Mouse (Mus musculus): ENCODE results near the gene Ppp1r21. TPM values are rescaled to one million over a fixed set of nuclear protein-coding genes. Genes with fewer than 3 reads are reported as not detected.
A peak's percentile ranks its signal among the peaks of the same experiment; 100 is the strongest.

Ppp1r21 gene
- polyA plus RNA-seq, 2 experiments = 25.1 to 35.7 TPM

- H3K27me3 ChIP-seq (ENCODE audit: control insufficient read depth, insufficient read depth, low read length) = no peaks in the 10 kb centered on the region
- no peak overlapping the region for H3K9ac ChIP-seq (ENCODE audit: low read depth, low read length, severe bottlenecking)
- peak; percentile 21 for DNase-seq (ENCODE audit: low spot score)
- no peak for ATAC-seq (ENCODE audit: low FRiP score, low read depth)
- H3K4me2 ChIP-seq (replicated peaks; ENCODE audit: low read depth, low read length, severe bottlenecking) = no peak overlapping the region
- TF ChIP-seq POLR2A (IDR thresholded peaks at IDR 0.05; ENCODE audit: borderline replicate concordance, extremely low read depth, insufficient read depth, insufficient read length) = no peak
- H3K4me3 ChIP-seq (replicated peaks; ENCODE audit: low read length) = no peak overlapping the region
- H3K4me1 ChIP-seq (ENCODE audit: control insufficient read depth, insufficient read depth, low read length) = peaks cover 13% of the 10 kb centered on the region
- 36% methylated on average over 2 of the region's 2 CpGs for WGBS
- no peaks in the 10 kb centered on the region for H3K9me3 ChIP-seq (ENCODE audit: control insufficient read depth, low read length)
- H3K27ac ChIP-seq (replicated peaks; ENCODE audit: low read depth, low read length) = no peak overlapping the region
- H3K36me3 ChIP-seq (ENCODE audit: control insufficient read depth, insufficient read depth, low read length) = no peaks in the 10 kb centered on the region
These were observed 81.1 kb downstream of the Ppp1r21 start for GRCm38 (mm10) chr17:88611057-88611456.

- DNase-seq (ENCODE audit: low spot score) (no peak), ATAC-seq (ENCODE audit: low FRiP score, low read depth) (no peak)
- Histone ChIP-seq H3K4me1 (ENCODE audit: control insufficient read depth, insufficient read depth, low read length) (peaks cover 13% of the 10 kb centered on the region), H3K9ac (ENCODE audit: low read depth, low read length, severe bottlenecking) (no peak overlapping the region), H3K27ac (replicated peaks; ENCODE audit: low read depth, low read length) (no peak overlapping the region), H3K9me3 (ENCODE audit: control insufficient read depth, low read length) (no peaks in the 10 kb centered on the region), H3K36me3 (ENCODE audit: control insufficient read depth, insufficient read depth, low read length) (no peaks in the 10 kb centered on the region), H3K4me3 (replicated peaks; ENCODE audit: low read length) (no peak overlapping the region), H3K27me3 (ENCODE audit: control insufficient read depth, insufficient read depth, low read length) (no peaks in the 10 kb centered on the region), H3K4me2 (replicated peaks; ENCODE audit: low read depth, low read length, severe bottlenecking) (no peak overlapping the region)
- TF ChIP-seq POLR2A (IDR thresholded peaks at IDR 0.05; ENCODE audit: borderline replicate concordance, extremely low read depth, insufficient read depth, insufficient read length) = no peak
- 66% methylated on average over 6 of the region's 6 CpGs for WGBS
These were observed 83.3 kb downstream of the Ppp1r21 start for GRCm38 (mm10) chr17:88613172-88613571.

GRCm38 (mm10) chr17:88613721-88614120 is 83.8 kb downstream of the Ppp1r21 start:
- no peaks in the 10 kb centered on the region for H3K36me3 ChIP-seq (ENCODE audit: control insufficient read depth, insufficient read depth, low read length)
- H3K27me3 ChIP-seq (ENCODE audit: control insufficient read depth, insufficient read depth, low read length) = no peaks in the 10 kb centered on the region
- H3K4me1 ChIP-seq (ENCODE audit: control insufficient read depth, insufficient read depth, low read length) = peaks cover 13% of the 10 kb centered on the region
- no peak for ATAC-seq (ENCODE audit: low FRiP score, low read depth)
- 91% methylated on average over 3 of the region's 3 CpGs for WGBS
- no peak for TF ChIP-seq POLR2A (IDR thresholded peaks at IDR 0.05; ENCODE audit: borderline replicate concordance, extremely low read depth, insufficient read depth, insufficient read length)
- no peak overlapping the region for H3K4me3 ChIP-seq (replicated peaks; ENCODE audit: low read length)
- H3K9me3 ChIP-seq (ENCODE audit: control insufficient read depth, low read length) = no peaks in the 10 kb centered on the region
- no peak overlapping the region for H3K4me2 ChIP-seq (replicated peaks; ENCODE audit: low read depth, low read length, severe bottlenecking)
- H3K27ac ChIP-seq (replicated peaks; ENCODE audit: low read depth, low read length) = no peak overlapping the region
- no peak for DNase-seq (ENCODE audit: low spot score)
- no peak overlapping the region for H3K9ac ChIP-seq (ENCODE audit: low read depth, low read length, severe bottlenecking)

DNA sequence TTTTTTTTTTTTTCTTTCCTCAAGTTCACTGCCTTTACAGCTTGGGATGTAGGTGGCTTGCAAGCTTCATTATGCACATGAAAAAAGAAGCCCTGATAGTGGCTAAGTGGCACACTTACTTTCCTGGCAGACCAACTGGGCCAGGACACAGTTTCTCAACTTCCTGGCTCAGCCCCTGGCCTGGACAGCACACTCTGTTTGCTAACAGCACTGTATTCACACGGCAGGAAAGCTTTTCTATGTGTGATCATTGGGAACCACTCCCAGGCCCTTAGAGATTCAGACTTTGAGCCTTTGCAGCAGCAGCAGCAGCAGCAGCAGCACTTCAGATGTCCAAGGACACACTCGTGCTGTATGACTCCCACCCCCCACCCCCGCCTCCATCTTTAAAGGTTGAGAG is 84.3 kb downstream of the Ppp1r21 start:
- Histone ChIP-seq H3K4me3 (replicated peaks; ENCODE audit: low read length) (no peak overlapping the region), H3K4me1 (ENCODE audit: control insufficient read depth, insufficient read depth, low read length) (peaks cover 13% of the 10 kb centered on the region), H3K9me3 (ENCODE audit: control insufficient read depth, low read length) (no peaks in the 10 kb centered on the region), H3K27me3 (ENCODE audit: control insufficient read depth, insufficient read depth, low read length) (no peaks in the 10 kb centered on the region), H3K36me3 (ENCODE audit: control insufficient read depth, insufficient read depth, low read length) (no peaks in the 10 kb centered on the region), H3K4me2 (replicated peaks; ENCODE audit: low read depth, low read length, severe bottlenecking) (no peak overlapping the region), H3K27ac (replicated peaks; ENCODE audit: low read depth, low read length) (no peak overlapping the region), H3K9ac (ENCODE audit: low read depth, low read length, severe bottlenecking) (no peak overlapping the region)
- WGBS = 55% methylated on average over 3 of the region's 3 CpGs
- DNase-seq (ENCODE audit: low spot score) = no peak
- no peak for ATAC-seq (ENCODE audit: low FRiP score, low read depth)
- no peak for TF ChIP-seq POLR2A (IDR thresholded peaks at IDR 0.05; ENCODE audit: borderline replicate concordance, extremely low read depth, insufficient read depth, insufficient read length)

DNA sequence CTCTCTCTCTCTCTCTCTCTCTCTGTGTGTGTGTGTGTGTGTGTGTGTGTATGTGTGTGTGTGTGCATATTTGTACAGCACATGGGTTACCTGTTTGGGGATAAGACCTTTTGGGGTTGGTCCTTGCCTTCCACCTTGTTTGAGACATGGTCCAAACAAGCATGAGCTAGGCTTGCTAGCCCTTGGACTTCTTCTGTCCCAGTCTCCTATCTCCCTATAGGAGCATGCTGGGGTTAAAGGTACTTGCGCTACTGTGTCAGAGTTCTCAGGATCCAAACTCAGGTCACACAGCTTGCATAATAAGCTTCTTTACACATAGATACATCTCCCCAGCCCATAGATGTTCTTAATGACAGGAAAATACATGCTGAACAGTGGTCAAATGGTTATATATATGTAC is 84.8 kb downstream of the Ppp1r21 start:
- 95% methylated on average over 1 of the region's 1 CpGs for WGBS
- H3K9ac ChIP-seq (ENCODE audit: low read depth, low read length, severe bottlenecking) = no peak overlapping the region
- DNase-seq (ENCODE audit: low spot score) (no peak), ATAC-seq (ENCODE audit: low FRiP score, low read depth) (no peak)
- no peaks in the 10 kb centered on the region for H3K36me3 ChIP-seq (ENCODE audit: control insufficient read depth, insufficient read depth, low read length)
- H3K4me2 ChIP-seq (replicated peaks; ENCODE audit: low read depth, low read length, severe bottlenecking) = no peak overlapping the region
- no peak overlapping the region for H3K27ac ChIP-seq (replicated peaks; ENCODE audit: low read depth, low read length)
- H3K27me3 ChIP-seq (ENCODE audit: control insufficient read depth, insufficient read depth, low read length) = no peaks in the 10 kb centered on the region
- no peaks in the 10 kb centered on the region for H3K9me3 ChIP-seq (ENCODE audit: control insufficient read depth, low read length)
- no peak for TF ChIP-seq POLR2A (IDR thresholded peaks at IDR 0.05; ENCODE audit: borderline replicate concordance, extremely low read depth, insufficient read depth, insufficient read length)
- peaks cover 13% of the 10 kb centered on the region for H3K4me1 ChIP-seq (ENCODE audit: control insufficient read depth, insufficient read depth, low read length)
- H3K4me3 ChIP-seq (replicated peaks; ENCODE audit: low read length) = no peak overlapping the region
